Mouse (Mus musculus) cortical plate, adult 2 months (tissue): ENCODE results near the gene Mettl7a1. TPM values are rescaled to one million over a fixed set of nuclear protein-coding genes. Genes with fewer than 3 reads are reported as not detected.
"Not testable (repeated sequence)": the region's sequence is repeated elsewhere in the genome, so short reads cannot be mapped to it uniquely, and the experiment has no call there.

Experiments used
- H3K27ac ChIP-seq: fragments of 200-500 bp; 2 replicates; pipeline ENCODE4 v1.5.1; 2012; ENCODE audit warnings: low read length, control low read depth, inconsistent platforms; ENCODE audit not compliant: insufficient read depth
- H3K4me1 ChIP-seq: fragments of 200-500 bp; 2 replicates; pipeline ENCODE4 v1.6.1; 2011; ENCODE audit warnings: low read length; ENCODE audit not compliant: control insufficient read depth, insufficient read depth
- H3K4me3 ChIP-seq: fragments of 200-500 bp; 2 replicates; pipeline ENCODE4 v1.5.1; 2011; ENCODE audit warnings: mild to moderate bottlenecking, low read length, control low read depth; ENCODE audit not compliant: insufficient read depth
- CTCF ChIP-seq: fragments of 200-500 bp; IDR thresholded peaks from 2 replicates; pipeline ENCODE4 v1.5.1; 2011; ENCODE audit warnings: mild to moderate bottlenecking, control low read depth, low read length; ENCODE audit not compliant: insufficient read depth; ENCODE audit errors: extremely low read depth
- POLR2A ChIP-seq: fragments of 200-500 bp; IDR thresholded peaks from 2 replicates; pipeline ENCODE4 v1.6.1; 2011; ENCODE audit warnings: mild to moderate bottlenecking, low read length, control low read depth; ENCODE audit not compliant: insufficient read depth; ENCODE audit errors: extremely low read depth
- polyA plus RNA-seq: library from polyadenylated mRNA; depleted of rRNA; stranded (reverse); fragments of >200 nt; gene quantifications from 2 replicates; pipeline ENCODE4 v1.2.3, GENCODE M21; 2012

The Mettl7a1 gene
- polyA plus RNA-seq, 1 experiment, result 39.5 TPM

DNA sequence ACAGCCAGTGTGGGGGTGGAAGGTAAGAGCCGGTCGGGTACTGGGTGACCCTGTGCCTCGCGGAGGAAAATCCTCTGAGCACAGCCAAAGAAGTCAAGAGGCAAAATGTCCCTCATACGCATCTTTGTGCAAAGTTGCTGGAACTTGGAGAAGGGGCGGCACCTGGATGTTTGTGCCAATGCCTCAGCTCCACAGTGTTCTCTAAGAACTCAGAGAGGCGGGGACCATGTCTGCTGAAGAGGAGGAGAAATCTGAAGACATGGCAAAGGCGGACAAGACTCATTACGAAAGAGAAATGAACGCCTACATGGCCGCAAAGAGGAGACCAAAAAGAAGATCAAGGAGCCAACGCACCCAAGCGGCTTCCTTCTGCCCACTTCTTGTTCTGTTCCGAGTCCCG, 2.4 kb upstream of the Mettl7a1 start:
- no peak for TF ChIP-seq POLR2A
- no peak for TF ChIP-seq CTCF
- Histone ChIP-seq H3K27ac (peak overlapping the region; percentile 75; the same call in 1 of the 2 replicates), H3K4me1 (peaks cover 1% of the 10 kb centered on the region; the same call in 1 of the 2 replicates), H3K4me3 (peak overlapping the region; percentile 26; the same call in 1 of the 2 replicates)

DNA sequence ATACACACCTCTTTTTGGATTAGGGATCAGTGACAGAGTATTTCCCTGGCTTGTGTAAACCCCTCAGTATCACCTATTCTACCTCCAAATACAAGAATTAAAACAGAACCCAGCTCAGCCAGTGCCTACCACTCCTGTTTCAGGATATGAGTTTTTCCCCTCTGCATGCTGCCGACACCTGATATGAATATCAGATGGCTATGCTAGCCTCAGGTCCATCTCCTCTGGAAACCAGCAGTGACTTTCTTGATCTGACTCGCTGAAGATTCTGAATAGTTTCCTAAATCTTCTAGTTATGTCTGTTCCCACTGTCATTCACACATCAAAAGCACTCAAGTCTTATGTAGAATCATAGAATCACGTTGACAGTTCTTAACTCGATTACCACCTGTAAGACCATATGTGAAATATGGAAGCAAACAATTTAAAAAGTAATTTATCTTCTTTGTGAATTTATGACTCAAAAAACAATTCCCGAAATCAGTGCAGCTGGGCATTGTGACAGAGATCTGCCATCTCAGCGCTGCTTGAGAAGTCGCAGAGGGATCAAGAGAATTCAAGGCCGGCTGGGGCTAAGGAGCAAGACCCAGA, 417 bp upstream of the Mettl7a1 start:
- Histone ChIP-seq H3K4me3 (peak overlapping the region; percentile 63; the same call in 1 of the 2 replicates), H3K4me1 (peaks cover 1% of the 10 kb centered on the region; the same call in 1 of the 2 replicates), H3K27ac (peak overlapping the region; percentile 92)
- TF ChIP-seq CTCF (no peak), POLR2A (no peak)

DNA sequence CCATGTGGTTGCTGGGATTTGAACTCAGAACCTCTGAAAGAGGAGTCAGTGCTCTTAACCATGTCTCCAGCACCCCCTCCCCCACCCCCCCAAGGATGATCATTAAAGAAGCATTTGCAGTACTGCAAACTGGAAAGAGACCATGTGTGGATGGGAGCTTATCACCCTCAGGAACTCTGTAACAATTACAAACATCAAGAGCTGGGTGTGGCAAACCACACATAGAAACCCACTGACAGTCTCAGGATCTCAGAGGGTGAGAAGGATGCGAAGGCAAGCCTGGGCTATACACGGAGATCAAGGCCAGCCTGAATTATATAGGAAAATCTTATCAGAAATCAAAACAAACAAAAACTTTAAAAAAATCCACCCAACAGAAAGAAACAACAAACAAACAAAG, 2.3 kb downstream of the Mettl7a1 start:
- Histone ChIP-seq H3K4me3 (no peak overlapping the region; the same call in 1 of the 2 replicates), H3K27ac (no peak overlapping the region), H3K4me1 (peaks cover 1% of the 10 kb centered on the region; the same call in 1 of the 2 replicates)
- TF ChIP-seq POLR2A (no peak), CTCF (no peak)

DNA sequence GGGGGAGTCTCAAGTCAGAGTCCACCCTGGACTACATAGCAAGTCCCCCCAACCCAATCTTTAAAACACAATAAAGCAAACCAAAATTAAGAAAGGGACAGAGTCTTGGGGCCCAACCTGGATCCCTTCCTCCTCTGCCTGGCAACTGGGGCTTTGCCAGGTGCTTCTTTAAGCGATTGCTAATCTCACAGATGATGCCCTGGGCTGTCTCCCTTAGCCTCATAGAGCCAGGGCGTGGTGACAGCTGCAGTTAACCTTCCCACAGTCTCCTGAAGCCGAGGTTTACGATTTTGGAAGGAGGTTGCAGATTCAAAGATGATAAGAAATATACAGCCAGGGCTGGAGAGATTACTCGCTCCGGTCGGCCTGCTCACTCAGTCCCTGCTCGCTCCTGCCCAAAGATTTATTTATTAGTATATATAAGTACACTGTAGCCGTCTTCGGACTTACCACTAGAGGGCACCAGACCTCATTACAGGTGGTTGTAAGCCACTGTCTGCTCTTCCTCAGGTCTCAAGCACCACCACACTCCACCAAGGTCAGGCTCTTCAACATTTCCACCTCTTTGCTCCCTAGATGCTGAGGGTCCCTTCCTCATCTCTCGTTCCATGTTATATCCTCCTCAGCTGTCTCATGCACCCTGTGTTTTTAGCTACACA, 3.6 kb downstream of the Mettl7a1 start:
- not testable (repeated sequence) for H3K27ac ChIP-seq, H3K4me1 ChIP-seq, H3K4me3 ChIP-seq
- TF ChIP-seq CTCF, result peak; percentile 27; the same call in 1 of the 2 replicates

DNA sequence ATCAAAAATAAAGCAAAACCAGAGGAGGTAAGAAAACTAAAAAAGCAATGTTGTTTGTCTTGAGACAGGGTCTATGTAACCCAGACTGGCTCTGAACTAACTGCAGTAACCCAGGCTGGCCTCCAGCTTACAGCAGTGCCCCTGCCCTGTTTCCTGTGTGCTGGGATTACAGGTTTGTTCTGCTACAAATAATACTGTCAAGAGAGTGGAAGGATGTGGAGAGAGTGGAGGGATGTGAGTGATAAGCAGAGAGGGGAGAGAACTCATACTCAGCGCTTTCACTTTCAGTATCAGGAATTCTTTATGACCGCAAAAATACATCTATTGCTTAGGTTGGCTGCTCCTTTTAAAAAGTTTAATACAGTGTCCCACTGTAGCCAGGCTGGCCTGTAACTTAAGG, 8.4 kb downstream of the Mettl7a1 start:
- peaks cover 2% of the 10 kb centered on the region; the same call in 1 of the 2 replicates for H3K4me1 ChIP-seq

DNA sequence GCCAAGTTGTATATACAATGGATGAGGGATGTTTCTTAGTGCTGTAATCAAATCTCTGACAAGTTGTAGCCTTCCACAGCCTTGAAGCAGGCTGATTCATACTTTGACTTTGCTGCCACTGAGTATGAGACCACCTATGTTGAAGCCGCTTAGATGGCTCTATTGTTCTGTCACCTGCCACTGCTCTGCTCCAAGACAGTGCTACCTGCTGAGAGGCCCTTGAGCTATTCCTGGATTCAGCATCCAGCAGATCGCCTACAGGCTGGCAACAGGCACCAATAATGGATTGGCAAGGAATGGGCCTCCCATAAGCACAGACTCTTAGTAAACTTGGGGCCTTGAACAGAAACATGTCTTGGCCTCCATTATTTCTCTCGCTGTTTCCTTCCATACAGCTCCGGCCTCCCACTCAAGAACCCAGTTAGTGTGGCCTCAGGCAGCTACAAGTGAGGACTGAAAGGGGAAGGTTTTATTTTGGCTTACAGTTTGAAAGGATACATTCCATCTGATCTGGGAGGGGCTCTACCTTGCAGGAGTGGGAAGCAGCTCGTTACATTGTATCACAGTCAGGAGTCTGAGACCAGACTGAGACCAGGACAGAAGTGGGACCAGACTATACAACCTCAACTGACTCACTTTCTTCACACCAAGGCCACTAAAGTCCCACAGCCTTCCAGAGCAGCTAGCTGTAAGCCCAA, 10.7 kb downstream of the Mettl7a1 start:
- H3K27ac ChIP-seq, result no peak overlapping the region
- H3K4me1 ChIP-seq, result peaks cover 2% of the 10 kb centered on the region; the same call in 1 of the 2 replicates
- TF ChIP-seq CTCF (no peak), POLR2A (no peak)
- no peak overlapping the region for H3K4me3 ChIP-seq

More for the DNA sequence above, 8.4 kb downstream of the Mettl7a1 start:
- TF ChIP-seq CTCF (no peak), POLR2A (no peak)
- no peak overlapping the region for H3K4me3 ChIP-seq
- H3K27ac ChIP-seq, result peak overlapping the region; percentile 53; the same call in 1 of the 2 replicates

DNA sequence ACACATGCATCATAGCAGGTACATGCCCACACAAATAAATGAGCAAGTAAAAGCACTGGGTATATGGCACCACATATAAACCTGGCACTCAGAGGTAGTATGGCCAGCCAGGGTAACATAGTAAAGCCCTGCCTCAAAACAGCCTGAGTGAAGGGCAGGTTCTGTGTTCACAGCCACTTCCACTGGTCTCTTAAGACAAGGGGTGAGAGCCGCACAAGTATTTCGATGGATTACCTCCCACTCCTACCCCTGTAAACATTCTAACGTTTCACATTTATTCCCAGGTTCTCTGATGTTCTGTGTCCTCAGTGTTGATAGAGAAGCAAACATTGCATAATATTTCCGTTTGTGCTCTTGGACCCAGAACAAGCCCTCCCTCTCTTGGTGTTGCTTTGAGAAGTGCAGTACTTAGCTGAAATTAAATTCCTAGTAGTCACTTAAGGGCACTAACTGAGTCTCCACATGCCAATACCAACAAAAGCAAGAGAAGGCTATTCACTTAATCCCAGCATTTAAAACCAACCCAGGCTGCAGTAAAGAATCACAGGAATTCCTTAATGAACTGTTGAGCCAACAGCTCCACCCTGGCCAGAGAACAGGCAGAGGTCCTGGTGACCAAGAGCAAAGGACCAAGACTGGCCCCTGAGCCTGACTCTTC, 14.2 kb downstream of the Mettl7a1 start:
- H3K4me3 ChIP-seq, H3K27ac ChIP-seq, H3K4me1 ChIP-seq: not testable (repeated sequence)

DNA sequence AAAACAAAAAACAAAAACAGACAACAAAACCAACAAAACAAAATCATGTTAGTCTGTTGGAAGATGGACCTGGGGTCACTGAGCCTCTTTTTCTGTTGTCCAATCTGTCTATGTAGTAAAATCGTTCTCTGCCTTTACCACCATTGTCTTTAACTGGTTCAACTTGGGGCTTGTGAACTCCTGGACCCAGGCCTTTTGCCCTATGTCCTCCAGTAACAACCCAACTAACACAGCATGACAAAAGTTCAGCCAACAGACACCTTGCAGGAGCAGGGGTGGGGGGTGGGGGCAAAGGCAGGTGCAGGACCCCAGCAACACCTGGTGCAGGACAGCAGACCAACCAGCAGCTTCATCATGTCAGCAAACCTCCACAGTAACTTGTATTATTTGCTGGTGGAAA, 15.9 kb downstream of the Mettl7a1 start:
- H3K4me3 ChIP-seq, result no peak overlapping the region
- H3K4me1 ChIP-seq, result no peaks in the 10 kb centered on the region
- TF ChIP-seq POLR2A, result no peak
- no peak for TF ChIP-seq CTCF
- no peak overlapping the region for H3K27ac ChIP-seq

DNA sequence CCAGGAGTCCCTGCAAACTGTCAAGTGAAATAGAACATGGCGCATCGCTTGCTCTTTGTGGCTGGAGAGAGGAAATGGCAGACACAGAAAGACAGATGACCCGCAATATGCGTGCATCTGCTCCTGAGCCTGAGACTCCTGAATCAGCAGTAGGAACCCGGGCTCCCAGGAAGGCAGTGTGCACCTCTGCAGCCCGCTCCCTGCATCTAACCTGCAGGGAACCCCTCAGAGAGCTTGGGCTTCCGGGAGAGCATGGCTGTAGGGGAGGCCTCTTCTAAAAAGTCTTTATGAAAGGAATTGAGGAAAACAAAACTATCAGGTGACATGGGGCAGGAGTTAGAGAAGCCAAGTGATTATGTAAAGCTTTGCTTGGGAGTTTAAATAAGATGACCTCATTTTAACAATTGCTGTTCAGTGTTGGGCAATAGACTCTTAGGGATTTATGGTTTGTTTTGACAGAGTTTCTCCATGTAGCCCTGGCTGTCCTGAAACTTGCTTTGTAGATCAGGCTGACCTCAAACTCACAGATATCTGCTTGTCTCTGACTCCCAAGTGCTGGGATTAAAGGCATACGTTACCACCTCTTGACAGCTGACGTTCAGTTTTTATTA, 16.5 kb downstream of the Mettl7a1 start:
- no peaks in the 10 kb centered on the region for H3K4me1 ChIP-seq
- no peak overlapping the region for H3K27ac ChIP-seq
- TF ChIP-seq POLR2A (no peak), CTCF (no peak)
- H3K4me3 ChIP-seq, result no peak overlapping the region
